Mouse (Mus musculus): ENCODE measurements around the gene Agbl2.
"Not testable (repeated sequence)": the region's sequence is repeated elsewhere in the genome, so short reads cannot be mapped to it uniquely, and the experiment has no call there.

Agbl2 gene

GRCm38 (mm10) chr2:90816144-90816543 is 33.6 kb downstream of the Agbl2 start:
- no peak for DNase-seq (ENCODE audit: low spot score)

GRCm38 (mm10) chr2:90818710-90819109 is 36.2 kb downstream of the Agbl2 start:
- DNase-seq (ENCODE audit: low spot score): no peak

GRCm38 (mm10) chr2:90820894-90821293 is 38.4 kb downstream of the Agbl2 start:
- DNase-seq (ENCODE audit: low spot score): no peak

- DNase-seq (ENCODE audit: low spot score): no peak
Measured at GRCm38 (mm10) chr2:90822978-90823377, 40.5 kb downstream of the Agbl2 start.

- DNase-seq (ENCODE audit: low spot score): no peak
Measured at GRCm38 (mm10) chr2:90823781-90824180, 41.3 kb downstream of the Agbl2 start.

GRCm38 (mm10) chr2:90824528-90824927 is 42.0 kb downstream of the Agbl2 start:
- DNase-seq (ENCODE audit: low spot score): not testable (repeated sequence)

- DNase-seq (ENCODE audit: low spot score): no peak
Measured at GRCm38 (mm10) chr2:90825515-90826172, 43.1 kb downstream of the Agbl2 start.

GRCm38 (mm10) chr2:90828739-90829138 is 46.2 kb downstream of the Agbl2 start:
- DNase-seq (ENCODE audit: low spot score): no peak

GRCm38 (mm10) chr2:90833502-90833901 is 51.0 kb downstream of the Agbl2 start:
- no peak for DNase-seq (ENCODE audit: low spot score)

GRCm38 (mm10) chr2:90838621-90839020 is 56.1 kb downstream of the Agbl2 start:
- DNase-seq (ENCODE audit: low spot score): no peak

- DNase-seq (ENCODE audit: low spot score): no peak
Measured at GRCm38 (mm10) chr2:90843666-90844065, 61.1 kb downstream of the Agbl2 start.

- no peak for DNase-seq (ENCODE audit: low spot score)
Measured at GRCm38 (mm10) chr2:90844262-90844661, 61.7 kb downstream of the Agbl2 start.

GRCm38 (mm10) chr2:90845234-90845633 is 62.7 kb downstream of the Agbl2 start:
- DNase-seq (ENCODE audit: low spot score): no peak

- DNase-seq (ENCODE audit: low spot score): no peak
Measured at GRCm38 (mm10) chr2:90846171-90846570, 63.6 kb downstream of the Agbl2 start.

- no peak for DNase-seq (ENCODE audit: low spot score)
Measured at GRCm38 (mm10) chr2:90846597-90846954, 64.0 kb downstream of the Agbl2 start.

- peak; percentile 83 for DNase-seq (ENCODE audit: low spot score)
Measured at GRCm38 (mm10) chr2:90846955-90847680, 64.6 kb downstream of the Agbl2 start, which contains the start of gene Mtch2. Gene Mtch2, plus strand, starts transcription at chr2:90847155.

GRCm38 (mm10) chr2:90847681-90848050 is 65.1 kb downstream of the Agbl2 start:
- no peak for DNase-seq (ENCODE audit: low spot score)

GRCm38 (mm10) chr2:90848331-90848730 is 65.8 kb downstream of the Agbl2 start:
- no peak for DNase-seq (ENCODE audit: low spot score)

GRCm38 (mm10) chr2:90850401-90850800 is 67.9 kb downstream of the Agbl2 start:
- DNase-seq (ENCODE audit: low spot score): no peak

GRCm38 (mm10) chr2:90861486-90861885 is 79.0 kb downstream of the Agbl2 start:
- DNase-seq (ENCODE audit: low spot score): no peak

GRCm38 (mm10) chr2:90864184-90864583 is 81.7 kb downstream of the Agbl2 start:
- no peak for DNase-seq (ENCODE audit: low spot score)

- peak; percentile 38 for DNase-seq (ENCODE audit: low spot score)
Measured at GRCm38 (mm10) chr2:90866524-90866923, 84.0 kb downstream of the Agbl2 start.

- no peak for DNase-seq (ENCODE audit: low spot score)
Measured at GRCm38 (mm10) chr2:90870136-90870601, 87.6 kb downstream of the Agbl2 start.

All from urinary bladder, postnatal 10 days (tissue).